Mouse (Mus musculus) testis, postnatal 10 days (tissue): ENCODE data around the gene Gkn2.
A peak's percentile ranks its signal among the peaks of the same experiment; 100 is the strongest.

ENCODE experiments used
- DNase-seq: peaks from one replicate; pipeline ENCODE4 v3.0.0; 2021; ENCODE audit warnings: low spot score

The Gkn2 gene

DNA sequence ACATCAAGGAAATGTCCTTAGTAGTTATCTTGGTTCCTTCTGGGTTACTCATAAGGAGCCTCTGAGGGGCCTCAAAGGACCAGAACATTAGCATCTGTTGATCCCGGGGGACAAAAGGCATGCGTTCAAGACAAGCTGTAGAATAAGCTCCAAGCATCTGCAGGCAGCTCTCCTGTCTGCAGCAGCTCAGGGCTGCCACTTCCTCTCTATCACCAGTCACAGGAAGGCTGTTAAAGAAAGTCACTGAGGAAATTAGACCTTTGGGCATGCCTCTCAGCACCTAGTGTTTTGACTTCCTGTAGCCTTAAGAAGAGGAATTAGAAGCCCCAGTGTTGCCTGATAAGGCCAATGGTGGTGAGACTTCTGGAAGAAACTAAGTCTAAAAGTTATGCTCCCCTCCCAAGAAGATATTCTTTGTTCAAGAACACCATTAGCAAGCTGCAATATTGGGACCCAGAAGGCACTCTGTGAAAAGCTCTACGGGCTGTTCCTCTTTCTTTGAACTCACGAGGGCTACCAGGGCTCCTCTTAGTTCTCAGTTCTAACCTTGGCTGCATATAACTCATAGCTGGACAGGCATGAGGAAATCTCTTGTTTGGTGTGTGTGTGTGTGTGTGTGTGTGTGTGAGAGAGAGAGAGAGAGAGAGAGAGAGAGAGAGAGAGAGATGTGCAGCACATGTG is 26.9 kb downstream of the Gkn2 start:
- DNase-seq: no peak

DNA sequence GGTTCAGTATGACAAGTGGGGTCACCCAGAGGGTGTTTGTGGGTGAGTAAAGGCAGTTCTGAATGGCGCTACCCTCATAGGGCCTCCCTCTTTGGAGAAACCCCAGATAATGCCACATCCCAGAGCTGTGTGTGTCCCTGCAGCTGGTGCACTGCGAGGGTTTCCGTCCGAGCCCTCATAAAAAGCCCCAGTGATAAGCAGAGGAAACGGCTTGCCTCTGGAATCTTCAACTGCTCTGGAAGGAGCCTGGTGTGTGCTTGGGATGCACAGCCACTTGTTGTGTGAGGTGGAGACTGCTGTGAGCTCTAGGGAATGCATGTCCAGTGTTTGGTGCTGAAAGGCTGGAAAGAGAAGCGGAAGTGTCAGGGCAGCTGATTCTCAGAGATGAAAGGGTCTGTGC is 28.3 kb downstream of the Gkn2 start:
- no peak for DNase-seq

DNA sequence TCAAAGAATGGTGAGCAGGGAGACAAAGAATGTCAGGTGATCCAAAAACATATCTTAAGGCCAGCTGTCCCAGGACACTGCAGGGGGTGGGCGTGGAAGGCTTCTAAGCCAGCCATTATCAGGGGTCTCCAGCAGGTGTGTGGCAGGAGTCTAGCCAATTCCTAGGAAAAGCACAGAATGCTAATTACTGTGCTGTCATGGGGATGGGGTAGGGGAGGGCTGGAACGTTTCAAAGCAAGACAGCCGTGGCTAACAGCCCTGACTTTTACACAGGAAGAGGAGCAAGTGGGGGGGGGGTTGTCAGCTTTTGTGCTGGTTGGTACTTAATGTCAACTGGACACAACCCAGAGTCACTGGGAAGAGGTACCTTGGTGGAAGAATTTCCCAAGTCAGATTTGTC is 38.9 kb downstream of the Gkn2 start:
- no peak for DNase-seq

DNA sequence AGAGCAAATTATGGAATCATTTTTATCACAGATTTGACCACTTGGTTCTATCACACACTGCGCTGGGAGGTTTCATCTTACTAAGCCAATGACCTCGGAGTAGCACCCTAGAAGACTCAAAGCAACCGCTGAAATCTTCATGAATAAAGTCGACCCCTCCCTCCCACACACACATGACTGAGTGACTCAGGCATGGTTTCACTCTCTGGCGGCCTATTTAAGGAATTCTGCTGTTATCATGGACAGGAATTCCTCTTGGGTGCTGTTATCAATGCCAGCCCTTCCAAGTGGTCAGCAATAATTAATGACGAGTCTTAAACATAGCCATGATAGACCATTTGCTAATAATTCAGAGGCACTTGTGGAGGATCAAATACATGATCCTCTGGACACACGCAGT is 49.1 kb downstream of the Gkn2 start:
- DNase-seq: no peak

DNA sequence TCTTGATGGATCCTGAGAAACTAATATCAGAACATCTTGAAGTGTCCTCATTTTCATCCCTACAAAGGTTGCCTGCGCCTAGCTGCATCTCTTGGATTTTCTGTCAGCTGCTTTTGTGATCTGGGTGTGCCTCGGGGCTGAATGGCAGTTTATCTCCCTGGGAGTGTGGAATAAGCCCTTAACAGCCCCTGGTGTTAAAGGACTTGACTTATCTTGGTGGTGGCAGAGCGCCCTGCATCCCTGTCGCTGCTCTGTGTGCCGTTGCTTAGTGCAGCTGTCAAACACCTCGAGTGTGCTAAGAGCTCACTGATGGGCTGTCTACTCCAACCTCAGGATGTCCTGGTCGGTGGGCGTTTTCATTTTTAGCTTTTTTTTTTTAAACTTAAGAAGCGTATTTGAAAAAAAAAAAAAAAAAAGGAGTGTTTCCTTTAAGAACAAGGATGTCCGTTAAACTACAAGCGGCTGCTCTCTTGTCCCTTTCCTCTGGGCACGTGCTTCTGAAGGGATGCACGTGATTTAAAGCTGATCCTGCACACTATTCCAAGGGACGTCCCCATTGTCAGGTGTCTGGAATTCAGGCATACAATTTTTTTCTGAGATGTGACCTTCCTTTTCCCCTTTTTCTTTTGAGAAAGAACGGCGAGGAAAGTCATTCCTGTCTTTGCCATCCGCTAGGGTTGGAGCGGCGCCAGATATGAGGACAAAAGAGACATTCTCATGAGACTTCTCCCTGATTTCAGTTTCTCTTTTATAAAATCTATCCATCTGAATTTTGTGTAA is 51.1 kb downstream of the Gkn2 start:
- DNase-seq: peak; percentile 64

DNA sequence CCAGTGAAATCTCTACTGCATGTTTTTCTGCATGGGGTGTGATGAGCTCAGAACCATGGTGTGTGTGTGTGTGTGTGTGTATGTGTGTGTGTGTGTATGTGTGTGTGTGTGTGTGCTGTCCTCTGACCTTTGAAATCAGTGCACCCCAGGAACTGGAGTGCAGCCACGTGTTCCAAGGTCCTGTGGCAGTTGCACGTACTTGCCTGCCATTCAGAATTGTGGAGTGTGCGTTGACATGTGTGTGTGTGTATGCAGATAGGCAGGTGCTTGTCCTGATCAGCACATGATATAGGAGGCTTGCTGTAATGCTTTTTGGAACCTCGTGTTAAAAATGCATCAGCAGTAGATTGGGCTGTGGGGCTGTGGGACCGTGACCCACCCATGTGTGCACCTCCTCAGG is 53.8 kb downstream of the Gkn2 start:
- no peak for DNase-seq

DNA sequence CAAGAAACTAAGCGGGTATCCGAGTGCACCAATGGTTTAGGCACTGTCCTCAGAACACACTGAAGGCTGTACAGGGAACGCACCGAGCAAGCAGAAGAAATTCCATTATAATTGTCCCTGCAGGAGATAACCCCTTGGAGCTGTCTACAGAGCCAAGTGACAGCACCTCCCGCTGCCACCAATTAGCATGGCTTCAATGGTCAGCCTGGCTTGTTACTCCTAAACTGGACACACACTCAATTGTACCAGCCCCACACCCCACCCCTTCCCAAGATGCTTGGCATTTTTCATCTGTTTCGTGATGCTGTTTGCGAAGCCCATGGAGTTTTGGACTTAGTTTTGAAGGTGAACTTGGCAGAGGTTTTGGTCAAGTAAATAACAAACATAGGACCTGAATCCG is 54.5 kb downstream of the Gkn2 start:
- DNase-seq: no peak

DNA sequence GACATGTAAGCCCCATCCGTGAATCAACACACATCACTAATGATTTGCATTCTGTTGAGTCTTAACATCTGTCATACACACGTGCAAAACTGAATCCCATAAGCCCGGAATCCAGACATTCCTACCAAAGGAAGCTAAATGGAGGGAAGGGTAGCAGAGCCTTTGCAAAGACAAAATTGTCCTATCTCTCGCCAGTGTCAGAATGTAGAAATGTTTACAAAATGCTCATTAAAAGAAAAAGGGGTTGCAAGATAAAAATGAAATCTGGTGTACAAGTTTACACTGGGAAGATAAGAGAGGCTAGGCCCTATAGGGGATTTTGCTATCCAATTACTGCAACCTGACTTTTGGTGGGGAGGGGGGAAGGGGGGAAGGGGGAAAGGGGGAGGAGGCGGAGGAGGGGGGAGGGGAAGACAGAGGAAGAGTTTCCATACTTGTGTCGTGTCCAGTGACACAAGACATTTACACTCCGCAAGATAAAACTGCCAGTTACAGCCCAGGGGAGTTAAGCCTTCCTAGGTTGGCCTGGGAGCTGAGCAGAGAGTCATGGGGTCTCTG is 55.4 kb downstream of the Gkn2 start, which contains the start of gene Bmp10:
Gene Bmp10, plus strand, starts transcription at position 508 of the 558 bp plus-strand sequence.
- DNase-seq: no peak
